Mouse (Mus musculus) v-Abl transformed pro-B cells (cell line): ENCODE data around the gene Ubtd1.

Source experiments
- in situ Hi-C, 2 experiments: fragments of 400-800 bp; cut with MboI; formaldehyde crosslinking; loops; one replicate each; pipeline ENCODE4 v1.15.1; 2025; ENCODE audit not compliant: unreplicated experiment in 2 of 2

Ubtd1 gene

DNA sequence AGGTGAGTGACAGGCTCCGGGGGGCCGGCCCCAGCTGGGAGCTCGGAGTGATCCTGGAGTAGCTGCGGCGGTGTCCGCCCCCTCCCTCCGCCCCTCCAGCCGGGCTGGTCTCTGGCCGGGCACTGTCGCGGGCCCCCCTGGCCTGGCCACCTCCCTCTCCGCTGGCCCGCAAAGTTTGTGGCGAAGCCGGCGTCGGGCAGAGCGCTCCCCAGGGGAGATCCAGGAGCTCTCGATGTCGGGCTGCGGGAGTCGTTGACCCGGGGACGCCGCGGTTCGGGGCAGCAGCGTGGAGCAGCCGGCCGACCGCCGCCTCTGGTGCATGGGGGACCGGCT lies at the start of gene Ubtd1:
TSS of gene Ubtd1 (plus strand) at position 169 of the 333 bp plus-strand sequence.
- in situ Hi-C loops, result no loop called here

DNA sequence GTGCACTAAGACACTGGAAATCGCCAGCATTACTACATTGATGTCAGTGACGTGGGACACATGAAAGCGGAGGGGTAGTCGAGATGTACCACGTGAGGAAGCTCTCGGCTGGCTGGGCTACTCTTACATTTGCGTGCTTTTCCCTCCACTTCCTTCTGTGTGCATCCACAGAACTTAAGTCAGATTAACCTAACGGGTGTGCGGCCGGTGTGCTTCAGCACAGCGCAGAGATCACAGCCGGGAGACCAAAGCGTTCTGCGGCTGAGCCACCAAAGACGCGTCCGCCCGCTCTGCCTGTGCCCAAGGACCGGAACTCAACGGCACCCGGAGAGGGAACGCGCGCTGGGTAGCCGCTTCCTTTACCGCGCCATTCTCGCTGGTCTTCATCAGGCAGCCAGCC lies 48.9 kb upstream of the Ubtd1 start:
- in situ Hi-C loops, result loop anchor here in 1 of 2 experiments (10.0 kb wide), 1 partner anchor 128 kb away; the partner anchor contains the start of gene Arhgap19

DNA sequence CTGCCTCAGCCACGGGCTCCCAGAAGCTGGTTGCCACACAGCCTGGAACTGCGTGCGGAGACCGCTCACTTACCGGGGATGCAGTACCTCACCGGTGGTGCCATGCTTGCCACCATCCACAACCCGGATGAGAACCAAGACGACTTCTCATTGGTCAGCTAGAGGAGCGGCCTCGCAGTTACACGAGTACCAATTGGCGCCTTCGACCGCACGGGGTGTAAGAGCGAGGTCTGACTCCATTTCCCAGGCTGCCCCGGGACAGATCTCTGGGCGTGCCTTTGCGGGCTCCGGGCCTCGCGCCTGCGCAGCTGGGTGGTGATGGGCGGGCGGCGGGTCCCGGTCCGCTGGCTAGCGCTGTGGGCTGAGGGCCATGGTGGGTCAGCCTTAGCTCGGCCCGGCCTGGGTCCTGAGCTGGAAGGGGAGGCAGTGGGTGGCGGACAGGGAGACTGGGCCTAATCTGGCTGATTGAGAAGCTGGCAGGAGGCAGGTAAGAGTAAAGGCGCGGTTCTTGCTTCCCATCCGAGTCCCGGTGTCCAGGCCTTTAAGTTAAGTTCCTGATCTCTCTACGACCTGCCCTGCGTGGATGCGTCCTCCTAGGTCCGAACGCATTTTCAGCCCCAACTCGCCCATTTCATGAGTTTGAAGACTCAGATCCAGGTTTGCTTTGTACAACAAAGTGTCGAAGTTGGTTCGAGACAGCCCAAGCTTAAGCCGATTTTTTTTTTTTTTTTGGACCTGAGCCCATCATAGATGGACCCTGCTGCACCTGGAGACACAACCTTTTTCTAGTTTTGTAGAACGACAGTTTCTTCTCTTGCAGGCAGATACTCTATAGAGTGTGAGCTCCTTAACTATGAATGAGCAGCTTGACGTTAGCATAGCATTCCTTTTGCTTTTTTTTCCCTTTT lies 48.1 kb upstream of the Ubtd1 start, which contains the start of the genes Exosc1 and Zdhhc16:
TSS of gene Exosc1 (minus strand) at position 245 of the 908 bp plus-strand sequence.
TSS of gene Zdhhc16 (plus strand) at position 302 of the 908 bp plus-strand sequence.
- in situ Hi-C loops, result loop anchor here in 1 of 2 experiments (10.0 kb wide), 1 partner anchor 129 kb away; the partner anchor contains the start of gene Arhgap19

DNA sequence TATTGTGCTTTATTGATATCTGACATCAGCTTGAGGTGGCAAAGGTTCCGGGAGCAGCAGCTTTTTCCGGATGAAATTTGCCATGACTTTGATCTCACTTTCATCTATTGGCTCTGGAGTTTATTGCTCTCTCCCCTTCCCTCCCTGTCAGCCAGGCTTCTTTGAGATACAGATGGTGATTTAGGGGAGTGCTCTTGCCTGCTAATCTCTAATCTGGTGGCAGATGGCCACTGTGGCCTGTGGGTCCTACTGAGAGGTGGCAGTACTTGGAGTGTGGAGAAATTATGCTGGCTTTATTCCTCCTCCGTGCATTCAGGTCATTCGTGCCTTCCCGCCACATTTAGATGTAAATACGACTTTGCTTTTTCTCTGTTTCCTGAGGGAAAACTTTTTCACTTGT lies 47.4 kb upstream of the Ubtd1 start:
- in situ Hi-C loops, result loop anchor here in 1 of 2 experiments (10.0 kb wide), 1 partner anchor 129 kb away; the partner anchor contains the start of gene Arhgap19

GRCm38 (mm10) chr19:41935921-41936320 lies 45.6 kb upstream of the Ubtd1 start:
- in situ Hi-C loops, result loop anchor here in 1 of 2 experiments (10.0 kb wide), 1 partner anchor 131 kb away; the partner anchor contains the start of gene Arhgap19

- in situ Hi-C loops, result loop anchor here in 1 of 2 experiments (10.0 kb wide), 1 partner anchor 134 kb away; the partner anchor contains the start of gene Arhgap19
Observed at GRCm38 (mm10) chr19:41938539-41938938, 43.0 kb upstream of the Ubtd1 start.

GRCm38 (mm10) chr19:41943841-41944240 lies 37.7 kb upstream of the Ubtd1 start:
- in situ Hi-C loops, result no loop called here

- in situ Hi-C loops, result no loop called here
Observed at GRCm38 (mm10) chr19:41952287-41952686, 29.3 kb upstream of the Ubtd1 start.

GRCm38 (mm10) chr19:41953574-41953973 lies 28.0 kb upstream of the Ubtd1 start:
- in situ Hi-C loops, result no loop called here

DNA sequence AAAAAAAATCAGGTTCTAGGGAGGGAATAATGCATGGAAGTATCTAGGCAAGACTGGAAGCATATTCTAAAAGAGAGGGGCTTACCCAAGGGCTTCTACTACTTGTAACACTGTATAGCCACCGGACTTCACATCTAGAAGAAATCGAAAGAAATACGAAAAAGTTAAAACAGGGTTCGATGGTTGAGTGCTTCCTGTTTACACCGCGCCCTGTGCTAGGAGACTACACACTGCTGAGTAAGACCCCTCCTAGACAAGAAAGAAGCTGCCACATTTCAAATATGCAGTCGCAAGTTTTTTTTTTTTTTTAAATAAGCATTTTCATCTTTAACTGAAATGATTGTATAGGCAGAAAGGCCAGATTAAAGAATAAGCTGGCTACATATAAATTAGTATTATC lies 11.9 kb upstream of the Ubtd1 start:
- in situ Hi-C loops, result no loop called here

DNA sequence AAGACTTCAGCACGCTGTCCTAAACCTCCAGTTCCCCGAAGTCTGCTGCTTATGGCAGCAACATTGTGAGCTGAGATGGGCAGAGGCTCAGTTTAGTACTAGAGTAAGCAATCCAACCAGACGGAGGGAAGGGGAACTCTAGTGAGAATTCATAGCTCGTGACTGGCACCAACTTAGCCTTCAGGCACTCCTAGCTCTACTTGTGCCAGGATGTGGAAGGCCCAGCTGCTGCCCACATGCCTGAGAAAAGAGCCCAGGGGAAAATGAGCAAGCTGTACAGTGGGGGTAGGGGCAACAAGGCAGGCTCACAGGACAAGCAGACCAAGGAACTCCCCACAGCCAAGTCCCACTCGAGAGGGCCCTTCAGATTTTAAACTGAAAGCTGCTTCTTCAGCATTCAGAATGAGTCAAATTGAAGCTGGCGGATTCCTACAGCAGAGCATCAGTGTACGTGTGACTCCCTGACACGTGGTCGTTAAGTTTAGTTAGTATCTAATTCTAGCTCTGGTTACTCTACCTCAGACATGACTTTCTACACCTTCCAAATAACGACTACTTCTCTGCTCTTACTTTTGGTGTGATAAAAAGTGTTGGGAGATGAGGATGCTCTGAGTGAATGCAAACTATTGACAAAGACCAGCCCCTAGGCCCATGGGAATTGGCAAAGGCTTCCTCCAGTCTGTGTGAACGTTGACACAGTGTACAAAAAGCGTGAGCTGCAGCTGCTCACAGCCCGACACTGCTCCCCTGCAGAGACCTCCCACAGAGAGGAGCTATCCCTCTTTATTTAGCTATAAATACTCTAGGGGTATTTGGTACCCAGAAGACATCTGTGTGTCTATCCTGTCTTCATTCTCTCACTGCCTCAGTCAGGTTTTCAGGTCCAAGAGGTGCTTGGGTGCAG lies 7.4 kb upstream of the Ubtd1 start:
- in situ Hi-C loops, result no loop called here

DNA sequence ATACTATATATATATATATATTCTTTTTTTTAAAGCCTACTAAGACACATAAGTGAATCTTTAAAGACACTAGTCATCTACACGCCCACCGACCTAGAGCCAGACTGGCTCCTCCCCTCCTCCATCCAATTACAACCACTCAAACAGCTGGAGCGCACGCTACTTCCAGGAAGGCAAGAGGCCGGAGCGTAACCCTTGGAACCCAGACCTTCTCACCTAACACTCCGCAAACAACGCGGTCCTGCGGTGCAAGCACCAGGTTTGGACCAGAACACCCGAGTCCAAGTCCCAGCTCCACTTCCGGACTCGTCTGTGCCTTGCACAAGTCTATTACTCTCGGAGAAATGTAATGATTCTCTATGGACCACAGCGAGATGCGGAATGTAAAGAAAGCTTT lies 1.1 kb upstream of the Ubtd1 start:
- in situ Hi-C loops, result no loop called here

DNA sequence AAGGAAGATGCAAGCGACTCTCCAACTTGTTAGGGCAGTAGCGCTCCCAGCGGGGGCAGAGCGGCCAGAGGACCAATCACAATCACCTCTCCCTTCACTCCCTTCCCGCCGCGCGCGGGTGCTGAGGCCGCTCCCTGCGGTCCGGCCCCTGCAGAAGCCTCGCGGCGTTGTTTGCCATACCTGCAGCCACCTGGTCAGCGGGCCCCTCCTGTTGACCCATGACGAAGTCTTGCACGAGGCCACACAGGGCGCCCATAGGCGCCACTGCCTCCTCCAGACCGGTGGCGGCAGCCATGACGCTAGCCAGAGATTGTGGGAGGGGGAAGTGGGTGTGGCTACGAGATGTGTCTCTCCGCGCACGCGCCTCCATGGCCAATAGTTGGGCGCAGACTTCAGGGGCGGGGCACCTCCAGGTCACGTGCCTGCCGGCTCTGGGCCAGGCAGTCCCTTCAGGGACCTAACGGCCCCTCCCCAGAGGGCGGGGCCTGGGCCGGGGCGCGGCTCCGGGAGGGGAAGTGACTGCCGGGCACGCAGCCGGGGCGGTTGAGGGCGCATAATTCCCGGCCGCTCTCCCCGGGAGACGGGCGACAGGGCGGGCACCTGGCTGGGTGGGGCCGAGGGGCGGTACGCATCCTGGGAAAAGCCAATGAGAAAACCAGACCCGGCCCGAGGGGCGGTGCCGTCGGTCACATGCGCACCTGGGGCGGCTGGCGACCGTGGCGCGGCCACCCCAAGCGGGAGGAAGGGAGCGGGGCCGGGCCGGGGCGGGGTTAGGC lies 556 bp upstream of the Ubtd1 start, which contains the start of gene Mms19:
TSS of gene Mms19 (minus strand) at position 339 of the 776 bp plus-strand sequence.
- in situ Hi-C loops, result no loop called here

GRCm38 (mm10) chr19:41981931-41982790 lies 598 bp downstream of the Ubtd1 start:
- in situ Hi-C loops, result no loop called here

DNA sequence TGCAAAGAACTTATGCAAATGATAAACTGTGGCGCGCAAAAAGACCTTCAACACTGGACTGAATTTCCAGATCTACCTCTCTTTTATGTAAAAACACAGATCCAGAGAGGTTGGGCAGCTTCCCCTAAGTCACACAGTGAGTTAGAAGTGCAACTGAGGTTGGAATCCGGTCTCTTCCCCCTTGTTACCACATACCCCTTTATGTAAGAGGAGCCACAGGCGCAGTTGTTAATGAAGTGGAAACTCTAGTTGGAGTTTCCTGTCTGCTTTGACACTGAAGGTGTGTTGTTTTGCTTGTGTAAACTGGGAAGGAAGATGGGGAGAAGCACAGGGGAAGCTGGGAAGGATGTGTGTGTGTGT lies 1.2 kb downstream of the Ubtd1 start:
- in situ Hi-C loops, result no loop called here

- in situ Hi-C loops, result no loop called here
Observed at GRCm38 (mm10) chr19:41985994-41986393, 4.4 kb downstream of the Ubtd1 start.

DNA sequence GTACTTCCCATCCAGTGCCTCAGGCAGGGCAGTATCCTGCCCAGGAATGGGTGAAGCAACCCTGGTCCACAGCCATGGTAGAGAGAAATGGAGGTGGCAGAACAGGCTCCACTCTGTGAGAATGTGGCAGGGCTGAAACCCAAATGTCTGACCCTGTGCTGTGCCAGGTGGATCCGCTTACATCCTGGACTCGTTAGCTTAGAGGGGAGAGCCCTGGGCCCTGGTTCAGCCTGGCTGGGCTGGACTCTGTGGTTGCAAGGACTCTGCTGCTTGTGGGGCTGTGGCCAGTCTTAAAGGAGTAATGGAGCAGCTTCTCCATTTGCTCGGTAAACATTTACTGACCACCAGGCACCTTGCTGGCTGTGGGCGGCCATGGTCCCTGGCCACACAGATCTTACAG lies 5.6 kb downstream of the Ubtd1 start:
- in situ Hi-C loops, result no loop called here

GRCm38 (mm10) chr19:41989810-41990209 lies 8.2 kb downstream of the Ubtd1 start:
- in situ Hi-C loops, result no loop called here

DNA sequence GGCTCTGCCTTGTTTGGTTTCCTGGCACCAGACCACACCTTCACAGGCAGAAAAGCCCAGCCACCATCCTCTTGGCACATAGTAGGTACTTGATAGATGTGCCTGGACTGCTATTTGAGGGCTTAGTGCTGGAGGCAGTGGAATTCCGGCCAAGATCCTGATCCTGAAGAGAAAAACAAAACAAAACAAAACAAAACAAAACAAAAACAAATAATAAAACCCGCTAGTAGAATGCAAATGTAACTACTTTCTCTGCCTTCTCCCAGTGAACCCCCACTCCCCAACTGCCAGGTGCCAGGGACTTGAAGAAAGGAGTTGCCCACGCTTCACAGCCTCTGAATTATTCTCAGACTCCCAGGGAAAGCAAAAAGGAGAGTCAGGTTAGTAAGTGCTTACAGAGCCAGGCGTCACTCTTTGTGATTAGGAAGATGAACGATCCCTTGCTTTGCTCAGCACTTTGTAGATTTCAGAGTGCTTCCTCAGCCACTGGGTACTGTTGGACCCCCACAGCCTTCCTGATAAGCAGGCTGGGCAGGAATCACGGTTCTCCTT lies 10.4 kb downstream of the Ubtd1 start:
- in situ Hi-C loops, result no loop called here
